Mouse (Mus musculus): ENCODE measurements around the gene Nsf. TPM values are rescaled to one million over a fixed set of nuclear protein-coding genes. Genes with fewer than 3 reads are reported as not detected.

Gene Nsf
- polyA plus RNA-seq, 1 experiment = 470 TPM

- Histone ChIP-seq H3K4me1 (ENCODE audit: control insufficient read depth, insufficient read depth, low read length) (no peaks in the 10 kb centered on the region), H3K4me3 (ENCODE audit: insufficient read depth, low read length) (no peak overlapping the region)
- TF ChIP-seq POLR2A (IDR thresholded peaks at IDR 0.05; ENCODE audit: extremely low read depth, insufficient read depth, low read length) = no peak
- no peak for TF ChIP-seq CTCF (IDR thresholded peaks at IDR 0.05; ENCODE audit: extremely low read depth, insufficient read depth, low read length)
Measured at GRCm38 (mm10) chr11:103830476-103830875, 123.4 kb downstream of the Nsf start.

GRCm38 (mm10) chr11:103829956-103830355, 123.9 kb downstream of the Nsf start:
- Histone ChIP-seq H3K4me3 (ENCODE audit: insufficient read depth, low read length) (no peak overlapping the region), H3K27ac (ENCODE audit: insufficient read depth, low read length) (no peak overlapping the region), H3K4me1 (ENCODE audit: control insufficient read depth, insufficient read depth, low read length) (no peaks in the 10 kb centered on the region)
- TF ChIP-seq CTCF (IDR thresholded peaks at IDR 0.05; ENCODE audit: extremely low read depth, insufficient read depth, low read length) (no peak), POLR2A (IDR thresholded peaks at IDR 0.05; ENCODE audit: extremely low read depth, insufficient read depth, low read length) (no peak)

More at GRCm38 (mm10) chr11:103830476-103830875, 123.4 kb downstream of the Nsf start:
- H3K27ac ChIP-seq (ENCODE audit: insufficient read depth, low read length) = no peak overlapping the region

- no peak for TF ChIP-seq POLR2A (IDR thresholded peaks at IDR 0.05; ENCODE audit: extremely low read depth, insufficient read depth, low read length)
- no peak for TF ChIP-seq CTCF (IDR thresholded peaks at IDR 0.05; ENCODE audit: extremely low read depth, insufficient read depth, low read length)
- Histone ChIP-seq H3K4me3 (ENCODE audit: insufficient read depth, low read length) (no peak overlapping the region), H3K4me1 (ENCODE audit: control insufficient read depth, insufficient read depth, low read length) (no peaks in the 10 kb centered on the region), H3K27ac (ENCODE audit: insufficient read depth, low read length) (no peak overlapping the region)
Measured at GRCm38 (mm10) chr11:103828866-103829265, 125.0 kb downstream of the Nsf start.

- H3K4me1 ChIP-seq (ENCODE audit: control insufficient read depth, insufficient read depth, low read length) = no peaks in the 10 kb centered on the region
- no peak overlapping the region for H3K27ac ChIP-seq (ENCODE audit: insufficient read depth, low read length)
- TF ChIP-seq CTCF (IDR thresholded peaks at IDR 0.05; ENCODE audit: extremely low read depth, insufficient read depth, low read length) (no peak), POLR2A (IDR thresholded peaks at IDR 0.05; ENCODE audit: extremely low read depth, insufficient read depth, low read length) (no peak)
Measured at GRCm38 (mm10) chr11:103827201-103827600, 126.7 kb downstream of the Nsf start.

GRCm38 (mm10) chr11:103816719-103817118, 137.1 kb downstream of the Nsf start:
- TF ChIP-seq CTCF (IDR thresholded peaks at IDR 0.05; ENCODE audit: extremely low read depth, insufficient read depth, low read length) (no peak), POLR2A (IDR thresholded peaks at IDR 0.05; ENCODE audit: extremely low read depth, insufficient read depth, low read length) (no peak)
- no peak overlapping the region for H3K4me3 ChIP-seq (ENCODE audit: insufficient read depth, low read length)
- H3K4me1 ChIP-seq (ENCODE audit: control insufficient read depth, insufficient read depth, low read length) = no peaks in the 10 kb centered on the region
- H3K27ac ChIP-seq (ENCODE audit: insufficient read depth, low read length) = no peak overlapping the region

More at GRCm38 (mm10) chr11:103827201-103827600, 126.7 kb downstream of the Nsf start:
- H3K4me3 ChIP-seq (ENCODE audit: insufficient read depth, low read length) = no peak overlapping the region

GRCm38 (mm10) chr11:103815986-103816385, 137.9 kb downstream of the Nsf start:
- Histone ChIP-seq H3K4me3 (ENCODE audit: insufficient read depth, low read length) (no peak overlapping the region), H3K4me1 (ENCODE audit: control insufficient read depth, insufficient read depth, low read length) (peaks cover 1% of the 10 kb centered on the region; the same call in 1 of the 2 replicates), H3K27ac (ENCODE audit: insufficient read depth, low read length) (no peak overlapping the region)
- TF ChIP-seq CTCF (IDR thresholded peaks at IDR 0.05; ENCODE audit: extremely low read depth, insufficient read depth, low read length) = no peak
- TF ChIP-seq POLR2A (IDR thresholded peaks at IDR 0.05; ENCODE audit: extremely low read depth, insufficient read depth, low read length) = no peak

GRCm38 (mm10) chr11:103814808-103815207, 139.0 kb downstream of the Nsf start:
- Histone ChIP-seq H3K27ac (ENCODE audit: insufficient read depth, low read length) (no peak overlapping the region), H3K4me1 (ENCODE audit: control insufficient read depth, insufficient read depth, low read length) (peaks cover 1% of the 10 kb centered on the region; the same call in 1 of the 2 replicates), H3K4me3 (ENCODE audit: insufficient read depth, low read length) (no peak overlapping the region)
- TF ChIP-seq POLR2A (IDR thresholded peaks at IDR 0.05; ENCODE audit: extremely low read depth, insufficient read depth, low read length) (no peak), CTCF (IDR thresholded peaks at IDR 0.05; ENCODE audit: extremely low read depth, insufficient read depth, low read length) (no peak)

- Histone ChIP-seq H3K4me3 (ENCODE audit: insufficient read depth, low read length) (no peak overlapping the region), H3K27ac (ENCODE audit: insufficient read depth, low read length) (no peak overlapping the region), H3K4me1 (ENCODE audit: control insufficient read depth, insufficient read depth, low read length) (peaks cover 1% of the 10 kb centered on the region)
- no peak for TF ChIP-seq CTCF (IDR thresholded peaks at IDR 0.05; ENCODE audit: extremely low read depth, insufficient read depth, low read length)
- no peak for TF ChIP-seq POLR2A (IDR thresholded peaks at IDR 0.05; ENCODE audit: extremely low read depth, insufficient read depth, low read length)
Measured at GRCm38 (mm10) chr11:103811246-103811645, 142.6 kb downstream of the Nsf start.

GRCm38 (mm10) chr11:103810631-103811030, 143.2 kb downstream of the Nsf start:
- TF ChIP-seq POLR2A (IDR thresholded peaks at IDR 0.05; ENCODE audit: extremely low read depth, insufficient read depth, low read length) = no peak
- TF ChIP-seq CTCF (IDR thresholded peaks at IDR 0.05; ENCODE audit: extremely low read depth, insufficient read depth, low read length) = no peak

More at GRCm38 (mm10) chr11:103810631-103811030, 143.2 kb downstream of the Nsf start:
- no peak overlapping the region for H3K27ac ChIP-seq (ENCODE audit: insufficient read depth, low read length)
- no peak overlapping the region for H3K4me3 ChIP-seq (ENCODE audit: insufficient read depth, low read length)
- H3K4me1 ChIP-seq (ENCODE audit: control insufficient read depth, insufficient read depth, low read length) = peaks cover 1% of the 10 kb centered on the region
